Mouse (Mus musculus): ENCODE data around the gene Vmn1r32. TPM values are rescaled to one million over a fixed set of nuclear protein-coding genes. Genes with fewer than 3 reads are reported as not detected.

Vmn1r32 gene
- total and polyA plus RNA-seq, 3 experiments = 0.14 TPM; not detected in 2

DNA sequence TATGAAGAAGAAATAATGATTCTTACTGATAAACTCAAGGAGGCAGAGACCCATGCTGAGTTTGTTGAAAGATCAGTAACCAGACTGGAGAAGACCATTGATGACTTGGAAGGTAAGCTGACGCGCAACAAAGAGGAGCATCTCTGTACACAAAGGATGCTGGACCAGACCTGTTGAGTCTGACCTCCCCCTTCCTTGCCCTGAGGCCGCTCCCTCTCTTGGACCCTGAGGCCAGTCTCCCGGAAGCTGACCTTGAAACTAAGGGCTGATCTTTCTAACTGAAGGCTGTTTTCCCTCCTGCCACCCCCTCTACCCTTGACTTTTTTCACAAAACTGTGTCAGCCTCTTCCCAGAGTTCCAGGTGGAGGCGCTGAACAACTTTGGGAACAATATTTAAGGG is 43.5 kb downstream of the Vmn1r32 start:
- no peaks in the 10 kb centered on the region for H3K9me3 ChIP-seq (replicated peaks; ENCODE audit: low read length)
- no peaks in the 10 kb centered on the region for H3K27me3 ChIP-seq (replicated peaks)
- DNase-seq (ENCODE audit: extremely low read depth) = no peak
- H3K4me1 ChIP-seq (ENCODE audit: control insufficient read depth in 1 of 2, insufficient read depth in 2 of 2) = peaks cover 0 to under 1% of the 10 kb centered on the region in 2 experiments; a peak in 1 of 4 replicates
- H3K9ac ChIP-seq (ENCODE audit: insufficient read depth, low read depth) = no peak overlapping the region
- H3K4me2 ChIP-seq (ENCODE audit: insufficient read depth, low read depth, poor library complexity, severe bottlenecking) = no peak overlapping the region
- H3K36me3 ChIP-seq (replicated peaks in 1 of 2; ENCODE audit: control insufficient read depth in 1 of 2, insufficient read depth in 1 of 2, low read length in 1 of 2) = no peaks in the 10 kb centered on the region
- in situ Hi-C loops (cut with MboI; ENCODE audit: low pct_ligation_motif_present, low pct_unique_long_range_greater_than_20kb, low sequenced_read_pairs) (loop anchor here (25.0 kb wide), 1 partner anchor 654 kb away; no protein-coding TSS in a partner anchor), dilution Hi-C loops (cut with MboI; ENCODE audit: extremely low pct_ligation_motif_present, extremely low pct_unique_long_range_greater_than_20kb, low sequenced_read_pairs) (no loop called here)
- H3K27ac ChIP-seq (ENCODE audit: insufficient read depth, low read depth) = no peak overlapping the region
- no peak overlapping the region for H3K4me3 ChIP-seq (replicated peaks in 1 of 3; ENCODE audit: low read depth in 2 of 3, low read length in 2 of 3, poor library complexity in 1 of 3)
- no peaks in the 10 kb centered on the region for H3K79me2 ChIP-seq (replicated peaks; ENCODE audit: control insufficient read depth, extremely low read depth, insufficient read depth, poor library complexity, severe bottlenecking)
- TF ChIP-seq RCOR1 (conservative IDR thresholded peaks at IDR 0.05; ENCODE audit: low read depth, low read length) (no peak), MAZ (IDR thresholded peaks at IDR 0.05; ENCODE audit: low read depth, low read length) (no peak), MAX (IDR thresholded peaks at IDR 0.05; ENCODE audit: low read length) (no peak), GABPA (IDR thresholded peaks at IDR 0.05; ENCODE audit: insufficient replicate concordance, low read depth, low read length) (no peak), NRF1 (IDR thresholded peaks at IDR 0.05; ENCODE audit: low read depth, low read length) (no peak), MYC (IDR thresholded peaks at IDR 0.05; ENCODE audit: low read depth, low read length) (no peak), SMC3 (IDR thresholded peaks at IDR 0.05; ENCODE audit: low read depth, low read length) (no peak), EP300 (IDR thresholded peaks at IDR 0.05; ENCODE audit: low read length) (no peak), MXI1 (IDR thresholded peaks at IDR 0.05; ENCODE audit: low read depth, low read length) (no peak), CTCF (conservative IDR thresholded peaks at IDR 0.05 in 1 of 2, IDR thresholded peaks at IDR 0.05 in 1 of 2; ENCODE audit: low read depth in 2 of 2, low read length in 2 of 2) (no peak), ZC3H11A (IDR thresholded peaks at IDR 0.05; ENCODE audit: low read depth, low read length) (no peak), MAFK (IDR thresholded peaks at IDR 0.05; ENCODE audit: insufficient replicate concordance, low read length) (no peak), BHLHE40 (IDR thresholded peaks at IDR 0.05; ENCODE audit: low read depth, low read length) (no peak)

Other genes starting within 250 kb of the Vmn1r32 start
- 54.3 and 68.5 TPM in 2 replicates for gene Mad2l1, start 24.7 kb downstream of the Vmn1r32 start, total RNA-seq (2012; rRNA removed)
- gene Mad2l1, start 24.7 kb downstream of the Vmn1r32 start, total RNA-seq (2014; rRNA removed) = 160 and 168 TPM in 2 replicates
- gene Mad2l1, start 24.7 kb downstream of the Vmn1r32 start, polyA plus RNA-seq (2012; ENCODE audit: insufficient read length, low read depth) = 128 and 131 TPM in 2 replicates
- not detected in 2 replicates for gene Vmn1r33, start 58.2 kb upstream of the Vmn1r32 start, total RNA-seq (2012; rRNA removed)
- gene Vmn1r33, start 58.2 kb upstream of the Vmn1r32 start, total RNA-seq (2014; rRNA removed) = not detected in 2 replicates
- not detected in 2 replicates for gene Vmn1r33, start 58.2 kb upstream of the Vmn1r32 start, polyA plus RNA-seq (2012; ENCODE audit: insufficient read length, low read depth)
- not detected in 2 replicates for gene Vmn1r34, start 83.8 kb upstream of the Vmn1r32 start, total RNA-seq (2012; rRNA removed)
- gene Vmn1r34, start 83.8 kb upstream of the Vmn1r32 start, total RNA-seq (2014; rRNA removed) = not detected in 2 replicates
- gene Vmn1r34, start 83.8 kb upstream of the Vmn1r32 start, polyA plus RNA-seq (2012; ENCODE audit: insufficient read length, low read depth) = not detected in 2 replicates
- gene Vmn1r35, start 125.8 kb upstream of the Vmn1r32 start, total RNA-seq (2012; rRNA removed) = not detected in 2 replicates
- not detected in 2 replicates for gene Vmn1r35, start 125.8 kb upstream of the Vmn1r32 start, total RNA-seq (2014; rRNA removed)
- not detected in 2 replicates for gene Vmn1r35, start 125.8 kb upstream of the Vmn1r32 start, polyA plus RNA-seq (2012; ENCODE audit: insufficient read length, low read depth)
- gene Vmn1r36, start 159.1 kb upstream of the Vmn1r32 start, total RNA-seq (2012; rRNA removed) = not detected in 2 replicates
- not detected in 2 replicates for gene Vmn1r36, start 159.1 kb upstream of the Vmn1r32 start, total RNA-seq (2014; rRNA removed)
- not detected in 2 replicates for gene Vmn1r36, start 159.1 kb upstream of the Vmn1r32 start, polyA plus RNA-seq (2012; ENCODE audit: insufficient read length, low read depth)
- not detected in 2 replicates for gene Vmn1r37, start 169.3 kb upstream of the Vmn1r32 start, total RNA-seq (2012; rRNA removed)
- gene Vmn1r37, start 169.3 kb upstream of the Vmn1r32 start, total RNA-seq (2014; rRNA removed) = not detected in 2 replicates
- gene Vmn1r37, start 169.3 kb upstream of the Vmn1r32 start, polyA plus RNA-seq (2012; ENCODE audit: insufficient read length, low read depth) = not detected in 2 replicates
- gene Vmn1r38, start 222.5 kb upstream of the Vmn1r32 start, total RNA-seq (2012; rRNA removed) = not detected in 2 replicates
- not detected in 2 replicates for gene Vmn1r38, start 222.5 kb upstream of the Vmn1r32 start, total RNA-seq (2014; rRNA removed)
- gene Vmn1r38, start 222.5 kb upstream of the Vmn1r32 start, polyA plus RNA-seq (2012; ENCODE audit: insufficient read length, low read depth) = not detected in 2 replicates

All from CH12.LX (cell line).